26 mouse cellular contexts compared by ENCODE assay signal in genomic region chr2:117930895-117931537, GRCm38 (mm10).
DNase-seq lines count a peak whose midpoint lies in the region; ATAC-seq and TF ChIP-seq lines count a peak whose summit lies in the region.
"Had no signal": no experiment of that assay in that cellular context is flagged by ENCODE, and none has a peak within 500 bp of the region (broad histone marks: within the 10 kb centered on the region; RNA-seq: fewer than 3 reads in every experiment).

No protein-coding gene starts in this region.

- H3K9me3 ChIP-seq in liver, embryonic 15.5 days (replicated peaks): no peaks in the 10 kb centered on the region
- H3K9me3 ChIP-seq in liver, embryonic 11.5 days (ENCODE audit: control insufficient read depth, low read length): no peaks in the 10 kb centered on the region
- no peaks in the 10 kb centered on the region for H3K9me3 ChIP-seq in midbrain, embryonic 11.5 days (ENCODE audit: control insufficient read depth, low read length)
- H3K9me3 ChIP-seq: embryonic facial prominence, embryonic 10.5 days; embryonic facial prominence, embryonic 13.5 days; forebrain, embryonic 10.5 days; forebrain, embryonic 13.5 days; hindbrain, embryonic 10.5 days; hindbrain, embryonic 13.5 days had no signal

- TF ChIP-seq CTCF in bone marrow, adult 2 months (IDR thresholded peaks at IDR 0.05; ENCODE audit: control insufficient read depth, insufficient read depth, low read length): no peak

- no peak overlapping the region for H3K4me3 ChIP-seq in liver, embryonic 15.5 days (replicated peaks)
- no peak overlapping the region for H3K4me3 ChIP-seq in liver, embryonic 11.5 days (ENCODE audit: low read depth, low read length)
- no peak overlapping the region for H3K4me3 ChIP-seq in bone marrow, adult 2 months (replicated peaks; ENCODE audit: control insufficient read depth, low read depth, low read length)
- H3K4me3 ChIP-seq in midbrain, embryonic 11.5 days (ENCODE audit: low read depth, low read length): no peak overlapping the region
- H3K4me3 ChIP-seq: embryonic facial prominence, embryonic 10.5 days; embryonic facial prominence, embryonic 13.5 days; forebrain, embryonic 10.5 days; forebrain, embryonic 13.5 days; hindbrain, embryonic 10.5 days; hindbrain, embryonic 13.5 days had no signal

- ATAC-seq in liver, embryonic 15.5 days (ENCODE audit: insufficient read depth): no peak
- no peak for ATAC-seq in liver, embryonic 11.5 days (replicated peaks; ENCODE audit: low FRiP score)
- peak; percentile 12 to 77; a peak in 1 of 4 replicates for ATAC-seq in hematopoietic stem cell, adult 5-6 weeks (replicated peaks in 1 of 2; ENCODE audit: insufficient read depth in 1 of 2, low FRiP score in 2 of 2, low TSS enrichment in 1 of 2, low read depth in 1 of 2, poor library complexity in 2 of 2, severe bottlenecking in 2 of 2)
- peak; percentile 48 for ATAC-seq in megakaryocyte progenitor cell, adult 5-6 weeks (replicated peaks; ENCODE audit: poor library complexity)
- ATAC-seq in midbrain, embryonic 11.5 days (ENCODE audit: low FRiP score): no peak
- ATAC-seq: activated CD4-positive, CD25-positive, alpha-beta regulatory T cell, adult 4 months; forebrain, embryonic 13.5 days; forebrain, embryonic 16.5 days; hindbrain, embryonic 16.5 days had no signal

- no peak overlapping the region for H3K9ac ChIP-seq in liver, embryonic 15.5 days
- no peak overlapping the region for H3K9ac ChIP-seq in liver, embryonic 11.5 days (ENCODE audit: low read depth, low read length)
- H3K9ac ChIP-seq in midbrain, embryonic 11.5 days (ENCODE audit: low read length): no peak overlapping the region
- H3K9ac ChIP-seq: embryonic facial prominence, embryonic 13.5 days; forebrain, embryonic 13.5 days; hindbrain, embryonic 13.5 days had no signal

- WGBS in liver, embryonic 15.5 days (ENCODE audit: insufficient replicate concordance): 64% methylated on average over 3 of the region's 3 CpGs
- WGBS in liver, embryonic 11.5 days: 87% methylated on average over 3 of the region's 3 CpGs
- WGBS in bone marrow, adult 2 months: 47% methylated on average over 3 of the region's 3 CpGs
- 91% methylated on average over 3 of the region's 3 CpGs for WGBS in midbrain, embryonic 11.5 days

- H3K4me1 ChIP-seq in liver, embryonic 15.5 days (replicated peaks): no peaks in the 10 kb centered on the region
- H3K4me1 ChIP-seq in liver, embryonic 11.5 days (replicated peaks; ENCODE audit: control insufficient read depth, insufficient read depth, low read length): no peaks in the 10 kb centered on the region
- H3K4me1 ChIP-seq in bone marrow, adult 2 months (ENCODE audit: control insufficient read depth, insufficient read depth, low read length): peaks cover 2% of the 10 kb centered on the region
- no peaks in the 10 kb centered on the region for H3K4me1 ChIP-seq in midbrain, embryonic 11.5 days (ENCODE audit: control insufficient read depth, insufficient read depth, low read length)
- H3K4me1 ChIP-seq: embryonic facial prominence, embryonic 10.5 days; embryonic facial prominence, embryonic 13.5 days; hindbrain, embryonic 10.5 days; hindbrain, embryonic 13.5 days had no signal

- H3K36me3 ChIP-seq in liver, embryonic 15.5 days (replicated peaks): no peaks in the 10 kb centered on the region
- no peaks in the 10 kb centered on the region for H3K36me3 ChIP-seq in liver, embryonic 11.5 days (ENCODE audit: control insufficient read depth, insufficient read depth, low read length)
- no peaks in the 10 kb centered on the region for H3K36me3 ChIP-seq in midbrain, embryonic 11.5 days (ENCODE audit: control insufficient read depth, insufficient read depth, low read length)
- H3K36me3 ChIP-seq: embryonic facial prominence, embryonic 10.5 days; embryonic facial prominence, embryonic 13.5 days; forebrain, embryonic 10.5 days; hindbrain, embryonic 10.5 days; hindbrain, embryonic 13.5 days had no signal

- no peak for TF ChIP-seq POLR2A in bone marrow, adult 2 months (IDR thresholded peaks at IDR 0.05; ENCODE audit: borderline replicate concordance, control insufficient read depth, low read depth, low read length)

- no peak overlapping the region for H3K4me2 ChIP-seq in liver, embryonic 15.5 days
- H3K4me2 ChIP-seq in liver, embryonic 11.5 days: no peak overlapping the region
- no peak overlapping the region for H3K4me2 ChIP-seq in midbrain, embryonic 11.5 days
- H3K4me2 ChIP-seq: embryonic facial prominence, embryonic 13.5 days; forebrain, embryonic 13.5 days; heart, embryonic 11.5 days; hindbrain, embryonic 13.5 days had no signal

- DNase-seq in liver, embryonic 11.5 days (ENCODE audit: low spot score): no peak
- DNase-seq in midbrain, embryonic 11.5 days (ENCODE audit: low spot score, missing footprints): no peak
- no peak for DNase-seq in kidney, postnatal 36 days
- DNase-seq: adrenal gland, postnatal 10 days; adrenal gland, postnatal 36 days; cerebellum, adult 11 months; cerebellum, adult 2 months; cerebellum, adult 9-11 months; cerebellum, postnatal 25 days; gastrocnemius, postnatal 10 days; gastrocnemius, postnatal 36 days; heart, adult 11 months had no signal

- no peaks in the 10 kb centered on the region for H3K27me3 ChIP-seq in liver, embryonic 15.5 days
- no peaks in the 10 kb centered on the region for H3K27me3 ChIP-seq in liver, embryonic 11.5 days (replicated peaks; ENCODE audit: control insufficient read depth, insufficient read depth, low read length)
- H3K27me3 ChIP-seq in midbrain, embryonic 11.5 days (ENCODE audit: control insufficient read depth, insufficient read depth, low read length): no peaks in the 10 kb centered on the region
- H3K27me3 ChIP-seq: embryonic facial prominence, embryonic 13.5 days; forebrain, embryonic 13.5 days had no signal

- H3K27ac ChIP-seq in liver, embryonic 15.5 days (replicated peaks): peak overlapping the region; percentile 20; the same call in 1 of the 2 replicates
- no peak overlapping the region for H3K27ac ChIP-seq in liver, embryonic 11.5 days (ENCODE audit: low read depth, low read length)
- H3K27ac ChIP-seq in bone marrow, adult 2 months (ENCODE audit: control insufficient read depth, insufficient read depth, low read depth, low read length, poor library complexity): peak overlapping the region; percentile 80; the same call in 1 of the 2 replicates
- no peak overlapping the region for H3K27ac ChIP-seq in midbrain, embryonic 11.5 days (ENCODE audit: low read depth, low read length)
- H3K27ac ChIP-seq: embryonic facial prominence, embryonic 10.5 days; embryonic facial prominence, embryonic 13.5 days; forebrain, embryonic 10.5 days; forebrain, embryonic 13.5 days; hindbrain, embryonic 10.5 days; hindbrain, embryonic 13.5 days had no signal

Comparison
In these comparisons a context has a peak if more than half of its experiments do, and no peak if none do; other contexts are left out.
1. H3K27ac ChIP-seq: peak in liver, embryonic 15.5 days (single experiment) and bone marrow, adult 2 months (single experiment); none in liver, embryonic 11.5 days (single experiment) and midbrain, embryonic 11.5 days (single experiment).
2. ATAC-seq: peak in hematopoietic stem cell, adult 5-6 weeks (2 of 2) and megakaryocyte progenitor cell, adult 5-6 weeks (single experiment); none in liver, embryonic 15.5 days (single experiment), liver, embryonic 11.5 days (single experiment) and midbrain, embryonic 11.5 days (single experiment).